Mouse (Mus musculus): ENCODE measurements around the gene Gm49361. TPM values are rescaled to one million over a fixed set of nuclear protein-coding genes. Genes with fewer than 3 reads are reported as not detected.
"Not testable (repeated sequence)": the region's sequence is repeated elsewhere in the genome, so short reads cannot be mapped to it uniquely, and the experiment has no call there.

The Gm49361 gene
- polyA plus RNA-seq, 1 experiment from 2014 or later: not detected

DNA sequence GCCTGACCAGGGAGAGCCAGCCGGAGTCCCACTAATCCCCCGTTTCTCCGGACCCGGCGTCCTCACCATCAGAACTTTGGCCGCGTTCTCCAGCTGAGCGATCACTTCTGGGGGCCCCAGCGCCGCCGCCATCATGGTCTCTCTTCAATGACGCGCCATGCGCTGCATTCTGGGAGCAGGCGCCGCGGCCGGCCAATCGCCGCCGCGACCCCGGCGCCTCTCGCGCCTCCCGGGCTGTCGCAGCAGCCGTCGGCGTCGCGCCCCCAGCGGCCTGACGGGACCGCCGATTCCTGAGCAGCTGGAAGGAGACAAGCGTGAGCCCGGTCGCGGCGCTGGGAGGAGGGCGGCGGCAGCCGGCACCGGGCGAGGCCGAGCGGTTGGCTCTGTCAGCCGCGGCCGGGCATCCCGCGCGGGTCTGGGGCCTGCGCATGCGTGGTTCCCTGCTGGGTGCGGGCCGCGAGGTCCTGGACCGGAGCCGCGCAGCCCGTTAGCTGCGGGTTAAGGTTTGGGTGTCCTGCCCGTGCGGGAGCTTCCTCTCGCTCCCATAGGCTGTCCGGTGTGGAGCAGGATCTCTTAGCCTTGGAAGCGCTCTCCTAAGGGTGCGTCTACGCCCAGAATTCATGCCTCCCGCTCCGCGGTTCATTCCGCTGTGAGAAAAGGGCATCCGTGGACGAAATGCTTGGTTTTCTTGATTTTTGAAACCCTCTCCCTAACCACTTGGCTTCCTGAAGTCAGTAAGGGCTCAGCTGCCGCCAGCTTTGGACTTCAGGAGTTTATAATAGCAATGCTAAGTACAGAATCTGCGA lies 80.9 kb downstream of the Gm49361 start, which contains the start of gene Xpo4:
TSS of gene Xpo4 (minus strand) at position 609 of the 806 bp plus-strand sequence.
- Histone ChIP-seq H3K4me2 (replicated peaks; ENCODE audit: low read depth, low read length) (peak within 1 kb of the TSS; percentile 81), H3K4me1 (ENCODE audit: control insufficient read depth, insufficient read depth, low read length) (peaks cover 16% of the 10 kb centered on the region), H3K9ac (ENCODE audit: low read depth, low read length) (peak within 1 kb of the TSS; percentile 96), H3K27me3 (ENCODE audit: control insufficient read depth, insufficient read depth, low read length) (no peaks in the 10 kb centered on the region), H3K9me3 (ENCODE audit: control insufficient read depth, low read length) (no peaks in the 10 kb centered on the region), H3K4me3 (ENCODE audit: low read length) (peak within 1 kb of the TSS; percentile 95), H3K36me3 (ENCODE audit: control insufficient read depth, insufficient read depth, low read length) (no peaks in the 10 kb centered on the region), H3K27ac (ENCODE audit: low read depth, low read length) (peak within 1 kb of the TSS; percentile 93)
- under 1% methylated on average over 78 of the region's 80 CpGs for WGBS
- ATAC-seq (ENCODE audit: low FRiP score, low TSS enrichment): peak; percentile 96

- Histone ChIP-seq H3K4me2 (replicated peaks; ENCODE audit: low read depth, low read length) (peak overlapping the region; percentile 81), H3K27me3 (ENCODE audit: control insufficient read depth, insufficient read depth, low read length) (no peaks in the 10 kb centered on the region), H3K9ac (ENCODE audit: low read depth, low read length) (peak overlapping the region; percentile 96), H3K9me3 (ENCODE audit: control insufficient read depth, low read length) (no peaks in the 10 kb centered on the region), H3K4me3 (ENCODE audit: low read length) (peak overlapping the region; percentile 95), H3K27ac (ENCODE audit: low read depth, low read length) (peak overlapping the region; percentile 93), H3K4me1 (ENCODE audit: control insufficient read depth, insufficient read depth, low read length) (peaks cover 16% of the 10 kb centered on the region), H3K36me3 (ENCODE audit: control insufficient read depth, insufficient read depth, low read length) (no peaks in the 10 kb centered on the region)
- WGBS: under 1% methylated on average over 19 of the region's 19 CpGs
- peak; percentile 70 for ATAC-seq (ENCODE audit: low FRiP score, low TSS enrichment)
Observed at GRCm38 (mm10) chr14:57664311-57664821, 81.5 kb downstream of the Gm49361 start.

- no peaks in the 10 kb centered on the region for H3K36me3 ChIP-seq (ENCODE audit: control insufficient read depth, insufficient read depth, low read length)
- H3K4me1 ChIP-seq (ENCODE audit: control insufficient read depth, insufficient read depth, low read length): peaks cover 16% of the 10 kb centered on the region
- H3K9me3 ChIP-seq (ENCODE audit: control insufficient read depth, low read length): no peaks in the 10 kb centered on the region
- peak overlapping the region; percentile 96 for H3K9ac ChIP-seq (ENCODE audit: low read depth, low read length)
- no peak for ATAC-seq (ENCODE audit: low FRiP score, low TSS enrichment)
- H3K4me3 ChIP-seq (ENCODE audit: low read length): peak overlapping the region; percentile 95
- H3K4me2 ChIP-seq (replicated peaks; ENCODE audit: low read depth, low read length): peak overlapping the region; percentile 81
- H3K27ac ChIP-seq (ENCODE audit: low read depth, low read length): no peak overlapping the region
- no peaks in the 10 kb centered on the region for H3K27me3 ChIP-seq (ENCODE audit: control insufficient read depth, insufficient read depth, low read length)
- WGBS: 17% methylated on average over 1 of the region's 1 CpGs
Observed at GRCm38 (mm10) chr14:57663630-57664029, 82.3 kb downstream of the Gm49361 start.

- 95% methylated on average over 4 of the region's 4 CpGs for WGBS
- no peak overlapping the region for H3K4me2 ChIP-seq (replicated peaks; ENCODE audit: low read depth, low read length)
- no peak for ATAC-seq (ENCODE audit: low FRiP score, low TSS enrichment)
Observed at GRCm38 (mm10) chr14:57658301-57658700, 87.6 kb downstream of the Gm49361 start.

GRCm38 (mm10) chr14:57657500-57657899 lies 88.4 kb downstream of the Gm49361 start:
- Histone ChIP-seq H3K36me3 (ENCODE audit: control insufficient read depth, insufficient read depth, low read length) (no peaks in the 10 kb centered on the region; the same call in 1 of the 2 replicates), H3K27me3 (ENCODE audit: control insufficient read depth, insufficient read depth, low read length) (no peaks in the 10 kb centered on the region), H3K4me1 (ENCODE audit: control insufficient read depth, insufficient read depth, low read length) (no peaks in the 10 kb centered on the region), H3K4me3 (ENCODE audit: low read length) (no peak overlapping the region), H3K27ac (ENCODE audit: low read depth, low read length) (no peak overlapping the region), H3K9ac (ENCODE audit: low read depth, low read length) (no peak overlapping the region), H3K4me2 (replicated peaks; ENCODE audit: low read depth, low read length) (no peak overlapping the region), H3K9me3 (ENCODE audit: control insufficient read depth, low read length) (no peaks in the 10 kb centered on the region)
- no peak for ATAC-seq (ENCODE audit: low FRiP score, low TSS enrichment)
- WGBS: 100% methylated on average over 2 of the region's 2 CpGs

More at GRCm38 (mm10) chr14:57658301-57658700, 87.6 kb downstream of the Gm49361 start:
- Histone ChIP-seq H3K27me3 (ENCODE audit: control insufficient read depth, insufficient read depth, low read length) (no peaks in the 10 kb centered on the region), H3K27ac (ENCODE audit: low read depth, low read length) (no peak overlapping the region), H3K9me3 (ENCODE audit: control insufficient read depth, low read length) (no peaks in the 10 kb centered on the region), H3K4me3 (ENCODE audit: low read length) (no peak overlapping the region), H3K36me3 (ENCODE audit: control insufficient read depth, insufficient read depth, low read length) (no peaks in the 10 kb centered on the region; the same call in 1 of the 2 replicates), H3K9ac (ENCODE audit: low read depth, low read length) (no peak overlapping the region), H3K4me1 (ENCODE audit: control insufficient read depth, insufficient read depth, low read length) (peaks cover 4% of the 10 kb centered on the region)

DNA sequence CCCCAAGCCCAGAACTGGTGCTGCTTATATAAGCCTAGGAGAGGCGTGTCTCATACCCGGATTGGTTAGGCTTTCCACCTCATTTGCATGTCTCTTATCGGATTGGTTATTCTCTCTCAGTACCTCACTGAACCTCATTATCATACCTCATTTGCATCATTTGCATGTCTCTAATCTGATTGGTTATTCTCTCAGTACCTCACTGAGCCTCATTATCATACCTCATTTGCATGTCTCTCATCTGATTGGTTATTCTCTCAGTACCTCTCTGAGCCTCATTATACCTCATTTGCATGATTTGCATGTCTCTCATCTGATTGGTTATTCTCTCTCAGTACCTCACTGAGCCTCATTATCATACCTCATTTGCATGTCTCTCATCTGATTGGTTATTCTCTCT lies 89.4 kb downstream of the Gm49361 start:
- not testable (repeated sequence) for H3K4me1 ChIP-seq (ENCODE audit: control insufficient read depth, insufficient read depth, low read length); H3K9ac ChIP-seq (ENCODE audit: low read depth, low read length); H3K27ac ChIP-seq (ENCODE audit: low read depth, low read length); H3K4me3 ChIP-seq (ENCODE audit: low read length); H3K9me3 ChIP-seq (ENCODE audit: control insufficient read depth, low read length); H3K36me3 ChIP-seq (ENCODE audit: control insufficient read depth, insufficient read depth, low read length); H3K4me2 ChIP-seq (replicated peaks; ENCODE audit: low read depth, low read length); ATAC-seq (ENCODE audit: low FRiP score, low TSS enrichment); H3K27me3 ChIP-seq (ENCODE audit: control insufficient read depth, insufficient read depth, low read length)
- WGBS: 93% methylated on average over 3 of the region's 3 CpGs

- Histone ChIP-seq H3K4me2 (replicated peaks; ENCODE audit: low read depth, low read length) (no peak overlapping the region), H3K36me3 (ENCODE audit: control insufficient read depth, insufficient read depth, low read length) (peaks cover 5% of the 10 kb centered on the region; the same call in 1 of the 2 replicates), H3K27ac (ENCODE audit: low read depth, low read length) (no peak overlapping the region), H3K9ac (ENCODE audit: low read depth, low read length) (no peak overlapping the region), H3K9me3 (ENCODE audit: control insufficient read depth, low read length) (no peaks in the 10 kb centered on the region), H3K4me3 (ENCODE audit: low read length) (no peak overlapping the region), H3K4me1 (ENCODE audit: control insufficient read depth, insufficient read depth, low read length) (no peaks in the 10 kb centered on the region), H3K27me3 (ENCODE audit: control insufficient read depth, insufficient read depth, low read length) (no peaks in the 10 kb centered on the region)
- ATAC-seq (ENCODE audit: low FRiP score, low TSS enrichment): no peak
Observed at GRCm38 (mm10) chr14:57649501-57649900, 96.4 kb downstream of the Gm49361 start.

- no peak overlapping the region for H3K4me2 ChIP-seq (replicated peaks; ENCODE audit: low read depth, low read length)
Observed at GRCm38 (mm10) chr14:57646155-57646554, 99.7 kb downstream of the Gm49361 start.

GRCm38 (mm10) chr14:57639153-57639552 lies 106.8 kb downstream of the Gm49361 start:
- no peak overlapping the region for H3K27ac ChIP-seq (ENCODE audit: low read depth, low read length)
- no peak overlapping the region for H3K4me3 ChIP-seq (ENCODE audit: low read length)
- H3K9me3 ChIP-seq (ENCODE audit: control insufficient read depth, low read length): no peaks in the 10 kb centered on the region
- ATAC-seq (ENCODE audit: low FRiP score, low TSS enrichment): no peak
- no peak overlapping the region for H3K9ac ChIP-seq (ENCODE audit: low read depth, low read length)
- H3K27me3 ChIP-seq (ENCODE audit: control insufficient read depth, insufficient read depth, low read length): no peaks in the 10 kb centered on the region
- WGBS: 91% methylated on average over 3 of the region's 3 CpGs
- H3K36me3 ChIP-seq (ENCODE audit: control insufficient read depth, insufficient read depth, low read length): peaks cover 5% of the 10 kb centered on the region; the same call in 1 of the 2 replicates
- no peaks in the 10 kb centered on the region for H3K4me1 ChIP-seq (ENCODE audit: control insufficient read depth, insufficient read depth, low read length)
- no peak overlapping the region for H3K4me2 ChIP-seq (replicated peaks; ENCODE audit: low read depth, low read length)

More at GRCm38 (mm10) chr14:57646155-57646554, 99.7 kb downstream of the Gm49361 start:
- Histone ChIP-seq H3K9ac (ENCODE audit: low read depth, low read length) (no peak overlapping the region), H3K27ac (ENCODE audit: low read depth, low read length) (no peak overlapping the region), H3K36me3 (ENCODE audit: control insufficient read depth, insufficient read depth, low read length) (peaks cover 8% of the 10 kb centered on the region; the same call in 1 of the 2 replicates), H3K9me3 (ENCODE audit: control insufficient read depth, low read length) (no peaks in the 10 kb centered on the region), H3K4me3 (ENCODE audit: low read length) (no peak overlapping the region), H3K4me1 (ENCODE audit: control insufficient read depth, insufficient read depth, low read length) (no peaks in the 10 kb centered on the region), H3K27me3 (ENCODE audit: control insufficient read depth, insufficient read depth, low read length) (no peaks in the 10 kb centered on the region)
- ATAC-seq (ENCODE audit: low FRiP score, low TSS enrichment): no peak
- WGBS: 83% methylated on average over 4 of the region's 4 CpGs
